Mouse (Mus musculus) myocyte (in vitro differentiated cells): ENCODE data around the gene Serpina10.

Experiments
- CEBPB ChIP-seq: IDR thresholded peaks from 2 replicates; pipeline ENCODE4 v1.6.1; 2011; ENCODE audit warnings: mild to moderate bottlenecking, moderate library complexity; ENCODE audit not compliant: poor library complexity, insufficient read depth, severe bottlenecking
- E2F4 ChIP-seq: IDR thresholded peaks from one replicate; pipeline ENCODE4 v1.6.1; 2011; ENCODE audit warnings: mild to moderate bottlenecking, control low read depth, moderate library complexity; ENCODE audit not compliant: insufficient read depth
- MAX ChIP-seq: IDR thresholded peaks from one replicate; pipeline ENCODE4 v1.6.1; 2011; ENCODE audit warnings: low read depth, mild to moderate bottlenecking, control low read depth
- MYOD1 ChIP-seq, 3 experiments: IDR thresholded peaks; one replicate each; pipeline ENCODE4 v1.6.1; 2011; ENCODE audit warnings: control low read depth in 2 of 3, low read depth in 2 of 3, mild to moderate bottlenecking in 2 of 3, moderate library complexity in 1 of 3; ENCODE audit not compliant: insufficient read length in 2 of 3, control insufficient read depth in 1 of 3
- MYOG ChIP-seq, 3 experiments: IDR thresholded peaks; one replicate each; pipeline ENCODE4 v1.6.1; 2011; ENCODE audit warnings: control low read depth in 2 of 3, low read depth in 2 of 3, mild to moderate bottlenecking in 2 of 3; ENCODE audit not compliant: insufficient read length in 2 of 3, control insufficient read depth in 1 of 3, insufficient read depth in 1 of 3
- POLR2A ChIP-seq: IDR thresholded peaks from one replicate; pipeline ENCODE4 v1.6.1; 2011; ENCODE audit warnings: low read depth, mild to moderate bottlenecking, control low read depth, moderate library complexity; ENCODE audit not compliant: insufficient read length
- POLR2AphosphoS2 ChIP-seq: IDR thresholded peaks from one replicate; pipeline ENCODE4 v1.6.1; 2011; ENCODE audit warnings: low read depth, control low read depth; ENCODE audit not compliant: insufficient read length
- SRF ChIP-seq: IDR thresholded peaks from one replicate; pipeline ENCODE4 v1.6.1; 2011; ENCODE audit warnings: low read depth; ENCODE audit not compliant: control insufficient read depth, insufficient read length
- TCF12 ChIP-seq: IDR thresholded peaks from one replicate; pipeline ENCODE4 v1.6.1; 2011; ENCODE audit warnings: mild to moderate bottlenecking, control low read depth; ENCODE audit not compliant: poor library complexity, insufficient read depth, severe bottlenecking
- TCF3 ChIP-seq: IDR thresholded peaks from one replicate; pipeline ENCODE4 v1.6.1; 2011; ENCODE audit warnings: low read depth, control low read depth; ENCODE audit not compliant: insufficient read length
- USF1 ChIP-seq: IDR thresholded peaks from one replicate; pipeline ENCODE4 v1.6.1; 2011; ENCODE audit warnings: low read depth, mild to moderate bottlenecking, control low read depth, moderate library complexity

GRCm38 (mm10) chr12:103565151-103565550 is 66.1 kb downstream of the Serpina10 start:
- no peak for TF ChIP-seq MYOG (IDR thresholded peaks at IDR 0.05; ENCODE audit: control insufficient read depth in 1 of 3, insufficient read depth in 1 of 3, insufficient read length in 2 of 3, low read depth in 2 of 3)
- no peak for TF ChIP-seq POLR2A
- no peak for TF ChIP-seq CEBPB
- no peak for TF ChIP-seq E2F4
- no peak for TF ChIP-seq SRF
- TF ChIP-seq MAX: no peak
- TF ChIP-seq POLR2AphosphoS2: no peak
- TF ChIP-seq TCF3: no peak
- TF ChIP-seq TCF12: no peak
- TF ChIP-seq MYOD1 (IDR thresholded peaks at IDR 0.05; ENCODE audit: control insufficient read depth in 1 of 3, insufficient read length in 2 of 3, low read depth in 2 of 3): no peak
- no peak for TF ChIP-seq USF1
